In the genomic region with DNA sequence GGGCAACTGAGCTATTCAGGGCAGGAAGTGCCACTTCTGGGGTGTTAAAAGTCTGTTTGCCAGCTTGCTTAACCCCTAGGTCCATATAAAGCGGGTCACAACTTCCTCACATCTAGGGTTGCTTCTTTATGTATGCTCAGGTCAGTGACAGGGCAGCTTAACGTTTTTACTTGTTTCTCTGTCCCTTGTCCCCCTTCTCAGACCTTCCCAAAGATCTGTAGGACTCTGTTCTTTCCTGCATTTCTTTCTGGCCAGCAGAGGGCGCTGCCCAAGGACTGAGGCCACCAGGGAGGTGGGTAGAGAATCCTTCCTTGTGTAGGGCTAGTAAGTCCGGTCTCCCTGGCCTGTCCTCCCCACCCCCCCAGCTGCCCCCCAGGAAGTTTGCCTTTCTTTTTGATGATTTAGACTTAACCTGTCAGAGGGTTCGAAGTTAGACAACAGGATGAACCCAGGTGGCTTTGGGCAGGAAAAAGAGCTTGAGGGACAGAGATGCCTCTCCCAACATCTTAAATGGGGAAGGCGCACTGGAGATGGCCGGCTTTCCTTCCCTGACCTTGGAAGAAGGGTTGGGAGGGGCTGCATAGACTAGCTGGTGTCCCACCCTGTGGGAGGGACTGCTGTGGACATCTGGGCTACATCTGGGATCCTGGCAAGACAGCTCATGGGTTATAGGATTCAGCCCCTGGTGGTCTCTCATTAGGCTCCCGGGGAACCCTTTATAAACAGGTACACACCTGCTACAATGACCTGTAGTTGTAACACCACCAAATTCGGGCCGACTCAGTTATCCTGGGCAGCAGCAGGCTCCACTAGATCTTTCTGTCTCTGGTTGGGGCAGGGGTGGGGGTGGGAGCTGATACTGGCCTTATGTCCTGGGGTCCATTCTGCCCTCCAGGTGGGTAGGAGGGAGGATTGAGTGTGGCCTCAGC, we compare ENCODE assay signal across 8 mouse cellular contexts. TPM values are rescaled to one million over a fixed set of nuclear protein-coding genes. Genes with fewer than 3 reads are reported as not detected.
DNase-seq lines count a peak whose midpoint lies in the region; ATAC-seq and TF ChIP-seq lines count a peak whose summit lies in the region.

No protein-coding gene starts in this region.

- peak; percentile 88 for DNase-seq in embryonic facial prominence, embryonic 14.5 days (ENCODE audit: low spot score)
- peak; percentile 60 to 82 for DNase-seq in heart, adult 9 months (ENCODE audit: low spot score in 2 of 2)
- DNase-seq in liver, embryonic 14.5 days (ENCODE audit: low read depth in 3 of 3, low spot score in 3 of 3) = peak in 2 of 3 experiments; percentile 66 to 72
- peak; percentile 95 for DNase-seq in neural tube, embryonic 10.5 days (ENCODE audit: extremely low spot score, low spot score)

- peaks cover 8% of the 10 kb centered on the region; the same call in 1 of the 2 replicates for H3K9me3 ChIP-seq in embryonic facial prominence, embryonic 14.5 days (ENCODE audit: control insufficient read depth, low read length)
- no peaks in the 10 kb centered on the region for H3K9me3 ChIP-seq in kidney, embryonic 15.5 days (replicated peaks)
- H3K9me3 ChIP-seq in liver, embryonic 14.5 days (ENCODE audit: control insufficient read depth, low read length) = no peaks in the 10 kb centered on the region
- H3K9me3 ChIP-seq in stomach, embryonic 15.5 days = no peaks in the 10 kb centered on the region

- no peaks in the 10 kb centered on the region for H3K36me3 ChIP-seq in C2C12 (ENCODE audit: control insufficient read depth, insufficient read depth)
- no peaks in the 10 kb centered on the region for H3K36me3 ChIP-seq in embryonic facial prominence, embryonic 14.5 days (ENCODE audit: control insufficient read depth, insufficient read depth, low read length)
- H3K36me3 ChIP-seq in kidney, embryonic 15.5 days = no peaks in the 10 kb centered on the region
- no peaks in the 10 kb centered on the region for H3K36me3 ChIP-seq in liver, embryonic 14.5 days (replicated peaks; ENCODE audit: control insufficient read depth, insufficient read depth, low read depth)
- no peaks in the 10 kb centered on the region for H3K36me3 ChIP-seq in stomach, embryonic 15.5 days

- H3K9ac ChIP-seq in embryonic facial prominence, embryonic 14.5 days (ENCODE audit: low read depth, low read length) = peak overlapping the region; percentile 68
- H3K9ac ChIP-seq in kidney, embryonic 15.5 days = peak overlapping the region; percentile 61
- peak overlapping the region; percentile 67 for H3K9ac ChIP-seq in liver, embryonic 14.5 days (replicated peaks)
- peak overlapping the region; percentile 26; the same call in 1 of the 2 replicates for H3K9ac ChIP-seq in stomach, embryonic 15.5 days

- no peak for TF ChIP-seq EP300 in liver, embryonic 14.5 days (IDR thresholded peaks at IDR 0.05; ENCODE audit: low read depth)

- H3K79me2 ChIP-seq in C2C12 (ENCODE audit: control insufficient read depth, insufficient read depth) = no peaks in the 10 kb centered on the region

- H3ac ChIP-seq in C2C12 (ENCODE audit: control insufficient read depth, insufficient read length, low read depth) = peak overlapping the region; percentile 9

- no peak for TF ChIP-seq POLR2A in bone marrow, adult 2 months (IDR thresholded peaks at IDR 0.05; ENCODE audit: borderline replicate concordance, control insufficient read depth, low read depth, low read length)

- H3K27me3 ChIP-seq in C2C12 (ENCODE audit: control insufficient read depth, insufficient read depth, insufficient read length) = no peaks in the 10 kb centered on the region
- H3K27me3 ChIP-seq in embryonic facial prominence, embryonic 14.5 days (replicated peaks; ENCODE audit: control insufficient read depth, insufficient read depth, low read length) = peaks cover 13% of the 10 kb centered on the region
- H3K27me3 ChIP-seq in kidney, embryonic 15.5 days = peaks cover 15% of the 10 kb centered on the region
- H3K27me3 ChIP-seq in liver, embryonic 14.5 days (ENCODE audit: control insufficient read depth, insufficient read depth, low read length) = peaks cover 16% of the 10 kb centered on the region
- 0 out of 2 replicates have a peak, but pooled peaks cover 2% of the 10 kb centered on the region for H3K27me3 ChIP-seq in stomach, embryonic 15.5 days (replicated peaks)

- 10% methylated on average over 10 of the region's 10 CpGs for WGBS in bone marrow, adult 2 months
- WGBS in embryonic facial prominence, embryonic 14.5 days = 3% methylated on average over 10 of the region's 10 CpGs
- 9% methylated on average over 10 of the region's 10 CpGs for WGBS in kidney, embryonic 15.5 days
- whole genome bisulfite sequencing in liver, embryonic 14.5 days (ENCODE audit: insufficient replicate concordance) = 12% methylated on average over 10 of the region's 10 CpGs
- 7% methylated on average over 10 of the region's 10 CpGs for WGBS in stomach, embryonic 15.5 days

- H3K4me2 ChIP-seq in embryonic facial prominence, embryonic 14.5 days (ENCODE audit: low read depth, low read length) = peak overlapping the region; percentile 69
- H3K4me2 ChIP-seq in kidney, embryonic 15.5 days = peak overlapping the region; percentile 81
- peak overlapping the region; percentile 70 for H3K4me2 ChIP-seq in liver, embryonic 14.5 days (ENCODE audit: low read depth)
- peak overlapping the region; percentile 60 for H3K4me2 ChIP-seq in stomach, embryonic 15.5 days

- peak; percentile 43 for TF ChIP-seq CTCF in C2C12 (IDR thresholded peaks at IDR 0.05; ENCODE audit: control insufficient read depth, insufficient read depth, insufficient read length)
- TF ChIP-seq CTCF in bone marrow, adult 2 months (IDR thresholded peaks at IDR 0.05; ENCODE audit: control insufficient read depth, insufficient read depth, low read length) = peak; percentile 90
- peak; percentile 96 for TF ChIP-seq CTCF in liver, embryonic 14.5 days (IDR thresholded peaks at IDR 0.05; ENCODE audit: low read depth)

- no peak overlapping the region for H3K27ac ChIP-seq in bone marrow, adult 2 months (ENCODE audit: control insufficient read depth, insufficient read depth, low read depth, low read length, poor library complexity)
- peak overlapping the region; percentile 91 for H3K27ac ChIP-seq in embryonic facial prominence, embryonic 14.5 days (replicated peaks; ENCODE audit: low read depth, low read length)
- peak overlapping the region; percentile 91 for H3K27ac ChIP-seq in kidney, embryonic 15.5 days
- H3K27ac ChIP-seq in liver, embryonic 14.5 days = peak overlapping the region; percentile 70
- H3K27ac ChIP-seq in stomach, embryonic 15.5 days = peak overlapping the region; percentile 94

- H3K4me1 ChIP-seq in bone marrow, adult 2 months (ENCODE audit: control insufficient read depth, insufficient read depth, low read length) = no peaks in the 10 kb centered on the region
- H3K4me1 ChIP-seq in embryonic facial prominence, embryonic 14.5 days (ENCODE audit: control insufficient read depth, insufficient read depth, low read length) = peaks cover 20% of the 10 kb centered on the region
- H3K4me1 ChIP-seq in kidney, embryonic 15.5 days = peaks cover 54% of the 10 kb centered on the region
- H3K4me1 ChIP-seq in liver, embryonic 14.5 days (replicated peaks; ENCODE audit: control insufficient read depth in 2 of 2, insufficient read depth in 2 of 2, low read length in 1 of 2) = peaks cover 18 to 31% of the 10 kb centered on the region in 2 experiments
- H3K4me1 ChIP-seq in stomach, embryonic 15.5 days = peaks cover 39% of the 10 kb centered on the region

- no peaks in the 10 kb centered on the region for H3K79me3 ChIP-seq in C2C12 (ENCODE audit: low read depth)

- peak overlapping the region; percentile 30 for H3K4me3 ChIP-seq in C2C12 (ENCODE audit: insufficient read depth, poor library complexity, severe bottlenecking)
- H3K4me3 ChIP-seq in bone marrow, adult 2 months (replicated peaks; ENCODE audit: control insufficient read depth, low read depth, low read length) = no peak overlapping the region
- H3K4me3 ChIP-seq in embryonic facial prominence, embryonic 14.5 days (ENCODE audit: low read depth, low read length) = peak overlapping the region; percentile 46
- peak overlapping the region; percentile 53 for H3K4me3 ChIP-seq in kidney, embryonic 15.5 days (replicated peaks)
- peak overlapping the region; percentile 64 to 72 for H3K4me3 ChIP-seq in liver, embryonic 14.5 days (ENCODE audit: insufficient read depth in 1 of 2, low read depth in 2 of 2, low read length in 2 of 2)
- H3K4me3 ChIP-seq in stomach, embryonic 15.5 days (replicated peaks) = peak overlapping the region; percentile 44

- peak; percentile 54 for ATAC-seq in embryonic facial prominence, embryonic 14.5 days (ENCODE audit: low read depth)
- peak; percentile 27; the same call in 1 of the 2 replicates for ATAC-seq in kidney, embryonic 15.5 days (replicated peaks; ENCODE audit: low FRiP score)
- peak; percentile 40; the same call in 1 of the 2 replicates for ATAC-seq in liver, embryonic 14.5 days (ENCODE audit: insufficient read depth)
- peak; percentile 38; the same call in 1 of the 2 replicates for ATAC-seq in stomach, embryonic 15.5 days (ENCODE audit: insufficient read depth, low FRiP score, low read depth)

RNA-seq across cellular contexts. Expression of a gene that starts 2.0 kb away (rescaled TPM):
- not detected for polyA plus RNA-seq in C2C12 (2012; fragmentation: generic; extraction: Trizol)
- not detected in 2 replicates for polyA plus RNA-seq in bone marrow, adult 2 months (2011; ENCODE audit: insufficient read depth, insufficient read length, low replicate concordance, missing spikeins)
- not detected in 2 replicates for polyA plus RNA-seq in embryonic facial prominence, embryonic 14.5 days (2014; fragmentation: Nextera tagmentation; extraction: Ambion mirVana)
- 0.68 TPM in 1 of 2 replicates, not detected in the other for polyA plus RNA-seq in kidney, embryonic 15.5 days (2015; fragmentation: Nextera tagmentation; extraction: Ambion mirVana)
- polyA plus RNA-seq in liver, embryonic 14.5 days (2012; rRNA removed) = not detected in 2 replicates
- polyA plus RNA-seq in liver, embryonic 14.5 days (2014; fragmentation: Nextera tagmentation; extraction: Ambion mirVana) = not detected in 2 replicates
- not detected in 2 replicates for polyA plus RNA-seq in stomach, embryonic 15.5 days (2015; fragmentation: Nextera tagmentation; extraction: Ambion mirVana)

RNA-seq across cellular contexts. Expression of a gene that starts 48.9 kb away (rescaled TPM):
- polyA plus RNA-seq in C2C12 (2012; fragmentation: generic; extraction: Trizol) = 54.3 TPM
- 16.2 and 19.1 TPM in 2 replicates for polyA plus RNA-seq in bone marrow, adult 2 months (2011; ENCODE audit: insufficient read depth, insufficient read length, low replicate concordance, missing spikeins)
- 30.4 and 32.9 TPM in 2 replicates for polyA plus RNA-seq in embryonic facial prominence, embryonic 14.5 days (2014; fragmentation: Nextera tagmentation; extraction: Ambion mirVana)
- polyA plus RNA-seq in kidney, embryonic 15.5 days (2015; fragmentation: Nextera tagmentation; extraction: Ambion mirVana) = 35.3 and 39.4 TPM in 2 replicates
- polyA plus RNA-seq in liver, embryonic 14.5 days (2012; rRNA removed) = 10.4 and 11.0 TPM in 2 replicates
- 4.1 and 5.4 TPM in 2 replicates for polyA plus RNA-seq in liver, embryonic 14.5 days (2014; fragmentation: Nextera tagmentation; extraction: Ambion mirVana)
- 39.8 and 43.3 TPM in 2 replicates for polyA plus RNA-seq in stomach, embryonic 15.5 days (2015; fragmentation: Nextera tagmentation; extraction: Ambion mirVana)

RNA-seq across cellular contexts. Expression of a gene that starts 49.5 kb away (rescaled TPM):
- 259 TPM for polyA plus RNA-seq in C2C12 (2012; fragmentation: generic; extraction: Trizol)
- polyA plus RNA-seq in bone marrow, adult 2 months (2011; ENCODE audit: insufficient read depth, insufficient read length, low replicate concordance, missing spikeins) = 43.4 and 56.4 TPM in 2 replicates
- 146 and 148 TPM in 2 replicates for polyA plus RNA-seq in embryonic facial prominence, embryonic 14.5 days (2014; fragmentation: Nextera tagmentation; extraction: Ambion mirVana)
- 144 and 152 TPM in 2 replicates for polyA plus RNA-seq in kidney, embryonic 15.5 days (2015; fragmentation: Nextera tagmentation; extraction: Ambion mirVana)
- 60.8 and 82.6 TPM in 2 replicates for polyA plus RNA-seq in liver, embryonic 14.5 days (2012; rRNA removed)
- 142 and 148 TPM in 2 replicates for polyA plus RNA-seq in liver, embryonic 14.5 days (2014; fragmentation: Nextera tagmentation; extraction: Ambion mirVana)
- polyA plus RNA-seq in stomach, embryonic 15.5 days (2015; fragmentation: Nextera tagmentation; extraction: Ambion mirVana) = 145 and 154 TPM in 2 replicates

Comparison
In these comparisons a context has a peak if more than half of its experiments do, and no peak if none do; other contexts are left out.
1. CTCF ChIP-seq: peak in every context shown above with its lines; median percentile 96 in liver, embryonic 14.5 days; 90 in bone marrow, adult 2 months; 43 in C2C12.